Mouse (Mus musculus) liver, embryonic 15.5 days (tissue): ENCODE data around the gene Tmprss3. TPM values are rescaled to one million over a fixed set of nuclear protein-coding genes. Genes with fewer than 3 reads are reported as not detected.

Source experiments
- ATAC-seq: fragments of 200-750 bp; cut with Nextera tagmentation; 2 replicates; pipeline ENCODE4 v1.8.0; 2017; ENCODE audit warnings: moderate number of reproducible peaks, mild to moderate bottlenecking, moderate library complexity; ENCODE audit not compliant: insufficient read depth
- H3K27ac ChIP-seq: fragments of 300-500 bp; sonication (generic); replicated peaks from 2 replicates; pipeline ENCODE4 v1.5.1; 2015; ENCODE audit warnings: mild to moderate bottlenecking, inconsistent platforms
- H3K27me3 ChIP-seq: fragments of 300-500 bp; sonication (generic); 2 replicates; pipeline ENCODE4 v1.6.1; 2015; ENCODE audit warnings: mild to moderate bottlenecking, inconsistent platforms
- H3K36me3 ChIP-seq: fragments of 300-500 bp; sonication (generic); replicated peaks from 2 replicates; pipeline ENCODE4 v1.6.1; 2015; ENCODE audit warnings: moderate library complexity, mild to moderate bottlenecking, inconsistent platforms
- H3K4me1 ChIP-seq: fragments of 300-500 bp; sonication (generic); replicated peaks from 2 replicates; pipeline ENCODE4 v1.6.1; 2015; ENCODE audit warnings: inconsistent platforms
- H3K4me2 ChIP-seq: fragments of 300-500 bp; sonication (generic); 2 replicates; pipeline ENCODE4 v1.6.1; 2015; ENCODE audit warnings: moderate library complexity, mild to moderate bottlenecking, inconsistent platforms
- H3K4me3 ChIP-seq: fragments of 300-500 bp; sonication (generic); replicated peaks from 2 replicates; pipeline ENCODE4 v1.5.1; 2015; ENCODE audit warnings: mild to moderate bottlenecking, inconsistent platforms
- H3K9ac ChIP-seq: fragments of 300-500 bp; sonication (generic); 2 replicates; pipeline ENCODE4 v1.6.1; 2015; ENCODE audit warnings: moderate library complexity, mild to moderate bottlenecking, inconsistent platforms
- H3K9me3 ChIP-seq: fragments of 300-500 bp; sonication (generic); replicated peaks from 2 replicates; pipeline ENCODE4 v1.6.1; 2016; ENCODE audit warnings: inconsistent platforms
- WGBS: fragments of 180-500 bp; shearing (Covaris S2); methylation state at CpG from one replicate; pipeline ENCODE4 v1.1.7; 2015; ENCODE audit warnings: mixed read lengths; ENCODE audit not compliant: insufficient replicate concordance; 5-methylcytosine and 5-hydroxymethylcytosine counted together
- polyA plus RNA-seq: library from polyadenylated mRNA; unstranded; fragments of >200 nt; fragmentation: Nextera tagmentation; extraction: Ambion mirVana; gene quantifications from 2 replicates; pipeline ENCODE4 v1.2.1, GENCODE M21; 2015

Tmprss3 gene
- polyA plus RNA-seq, 1 experiment from 2014 or later, result 0.29 TPM

DNA sequence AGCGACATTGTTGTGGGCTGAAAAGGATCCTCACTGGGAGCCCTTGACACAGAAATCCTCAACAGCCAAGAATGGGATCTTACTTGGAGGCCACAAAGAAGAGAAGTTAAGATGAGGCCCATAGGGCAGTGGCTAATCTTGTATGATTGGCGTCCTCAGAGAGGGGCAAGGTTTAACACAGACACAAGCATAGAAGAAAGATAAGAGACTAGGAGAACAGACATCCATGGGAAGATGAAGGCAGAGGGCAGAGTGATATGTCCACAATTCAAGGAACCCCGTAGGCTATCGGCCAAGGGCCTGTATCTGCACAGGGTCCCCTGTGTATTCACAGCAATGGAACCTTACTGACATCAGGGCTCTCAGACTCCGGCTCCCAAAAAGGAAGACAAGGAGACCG, 3.6 kb downstream of the Tmprss3 start:
- H3K4me2 ChIP-seq, result no peak overlapping the region
- peaks cover 8% of the 10 kb centered on the region; the same call in 1 of the 2 replicates for H3K4me1 ChIP-seq
- no peaks in the 10 kb centered on the region for H3K9me3 ChIP-seq
- H3K9ac ChIP-seq, result no peak overlapping the region
- H3K27me3 ChIP-seq, result no peaks in the 10 kb centered on the region
- H3K4me3 ChIP-seq, result no peak overlapping the region
- no peaks in the 10 kb centered on the region for H3K36me3 ChIP-seq
- 42% methylated on average over 6 of the region's 6 CpGs for WGBS
- H3K27ac ChIP-seq, result no peak overlapping the region
- ATAC-seq, result peak; percentile 31; the same call in 1 of the 2 replicates

DNA sequence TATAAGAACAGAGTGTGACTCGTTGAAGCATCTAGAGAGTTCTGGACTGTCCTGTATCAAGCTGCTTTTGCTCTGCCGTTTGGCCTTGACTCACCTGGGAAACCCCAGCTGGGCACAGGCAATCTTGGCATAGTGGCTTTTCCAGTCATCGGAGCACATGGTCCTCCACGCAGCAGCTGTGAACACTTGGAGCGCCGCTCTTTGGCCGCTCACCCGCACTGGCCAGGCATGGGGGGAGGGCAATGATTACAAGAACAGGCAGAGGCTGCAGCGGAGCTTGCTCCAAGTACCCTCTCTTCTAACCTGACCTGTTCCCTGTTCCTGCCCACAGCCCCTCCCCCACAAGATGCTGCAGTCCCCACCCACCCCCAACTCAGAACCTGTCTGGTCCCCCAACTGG, 5.4 kb downstream of the Tmprss3 start:
- Histone ChIP-seq H3K27ac (no peak overlapping the region), H3K36me3 (no peaks in the 10 kb centered on the region), H3K4me2 (no peak overlapping the region), H3K9me3 (no peaks in the 10 kb centered on the region), H3K4me1 (peaks cover 8% of the 10 kb centered on the region; the same call in 1 of the 2 replicates), H3K4me3 (no peak overlapping the region), H3K27me3 (no peaks in the 10 kb centered on the region), H3K9ac (no peak overlapping the region)
- WGBS, result 81% methylated on average over 9 of the region's 9 CpGs
- ATAC-seq, result no peak

DNA sequence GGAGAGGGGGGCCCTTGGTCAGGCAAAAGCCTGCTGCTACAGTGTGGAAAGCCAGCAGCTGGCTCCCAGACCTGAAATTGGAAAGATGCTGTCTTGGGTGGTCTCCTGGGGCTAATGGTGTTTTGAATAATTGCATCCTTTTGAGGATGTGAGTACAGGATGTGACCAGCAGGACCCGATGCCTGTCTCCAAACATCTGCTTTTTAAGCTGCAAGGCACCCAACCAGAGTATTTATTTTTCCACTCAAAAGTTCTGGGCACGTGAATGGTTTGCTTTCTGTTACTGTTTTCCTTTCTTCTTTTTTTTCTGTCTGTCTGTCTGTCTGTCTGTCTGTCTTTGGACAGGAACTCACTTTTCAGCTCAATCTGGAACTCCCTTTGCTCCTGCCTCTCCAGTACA, 6.1 kb downstream of the Tmprss3 start:
- Histone ChIP-seq H3K9ac (no peak overlapping the region), H3K4me1 (peaks cover 8% of the 10 kb centered on the region; the same call in 1 of the 2 replicates), H3K4me3 (no peak overlapping the region), H3K36me3 (no peaks in the 10 kb centered on the region), H3K9me3 (no peaks in the 10 kb centered on the region), H3K4me2 (no peak overlapping the region), H3K27me3 (no peaks in the 10 kb centered on the region), H3K27ac (no peak overlapping the region)
- WGBS, result 45% methylated on average over 2 of the region's 2 CpGs
- no peak for ATAC-seq

DNA sequence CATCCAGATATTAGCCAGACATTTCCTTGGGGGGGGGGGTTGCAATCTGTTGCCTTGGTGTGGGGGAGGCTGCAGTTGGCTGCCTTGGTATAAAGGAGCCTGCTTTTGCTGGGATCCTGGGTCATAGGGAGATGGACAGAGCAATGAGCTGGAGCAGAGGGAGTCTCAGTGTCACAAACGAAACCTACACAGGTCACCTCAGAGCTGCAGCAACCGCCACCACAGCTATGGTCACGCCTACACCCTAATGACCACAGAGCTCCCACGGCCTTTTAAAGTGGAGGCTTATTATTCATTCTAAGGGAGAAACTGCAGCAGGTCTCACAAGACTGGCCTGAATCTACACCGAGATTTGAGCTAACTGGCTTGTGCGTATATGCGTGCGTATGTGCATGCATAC, 7.0 kb downstream of the Tmprss3 start:
- no peak overlapping the region for H3K27ac ChIP-seq
- no peaks in the 10 kb centered on the region for H3K9me3 ChIP-seq
- peaks cover 8% of the 10 kb centered on the region; the same call in 1 of the 2 replicates for H3K4me1 ChIP-seq

DNA sequence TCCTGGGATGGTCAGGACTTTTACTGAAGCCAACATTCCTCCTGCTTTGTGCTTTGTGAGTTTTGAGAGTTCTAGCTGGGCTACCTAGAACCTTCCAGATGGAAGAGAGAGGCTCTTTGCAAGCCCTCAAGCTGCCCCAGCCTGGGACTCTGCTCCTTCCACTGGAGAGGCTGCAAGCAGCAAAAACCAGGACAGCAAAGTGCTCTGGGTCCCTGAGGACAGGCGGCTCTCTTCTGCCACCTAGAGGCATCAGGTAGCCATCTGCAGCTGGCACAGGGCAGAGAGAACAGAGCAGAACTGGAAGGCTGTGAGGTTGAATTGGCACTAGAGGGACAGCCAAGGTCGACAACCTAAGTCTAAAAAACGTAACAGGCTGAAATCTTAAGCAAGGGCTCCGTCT, 11.4 kb downstream of the Tmprss3 start:
- Histone ChIP-seq H3K4me1 (peaks cover 16% of the 10 kb centered on the region), H3K27ac (no peak overlapping the region), H3K4me3 (no peak overlapping the region), H3K9me3 (no peaks in the 10 kb centered on the region), H3K27me3 (no peaks in the 10 kb centered on the region), H3K36me3 (no peaks in the 10 kb centered on the region), H3K9ac (no peak overlapping the region), H3K4me2 (no peak overlapping the region)
- ATAC-seq, result no peak
- 13% methylated on average over 4 of the region's 4 CpGs for WGBS

More for the DNA sequence above, 7.0 kb downstream of the Tmprss3 start:
- H3K4me2 ChIP-seq, result no peak overlapping the region
- 71% methylated on average over 8 of the region's 8 CpGs for WGBS
- H3K4me3 ChIP-seq, result no peak overlapping the region
- H3K36me3 ChIP-seq, result no peaks in the 10 kb centered on the region
- H3K27me3 ChIP-seq, result no peaks in the 10 kb centered on the region
- H3K9ac ChIP-seq, result no peak overlapping the region
- no peak for ATAC-seq

DNA sequence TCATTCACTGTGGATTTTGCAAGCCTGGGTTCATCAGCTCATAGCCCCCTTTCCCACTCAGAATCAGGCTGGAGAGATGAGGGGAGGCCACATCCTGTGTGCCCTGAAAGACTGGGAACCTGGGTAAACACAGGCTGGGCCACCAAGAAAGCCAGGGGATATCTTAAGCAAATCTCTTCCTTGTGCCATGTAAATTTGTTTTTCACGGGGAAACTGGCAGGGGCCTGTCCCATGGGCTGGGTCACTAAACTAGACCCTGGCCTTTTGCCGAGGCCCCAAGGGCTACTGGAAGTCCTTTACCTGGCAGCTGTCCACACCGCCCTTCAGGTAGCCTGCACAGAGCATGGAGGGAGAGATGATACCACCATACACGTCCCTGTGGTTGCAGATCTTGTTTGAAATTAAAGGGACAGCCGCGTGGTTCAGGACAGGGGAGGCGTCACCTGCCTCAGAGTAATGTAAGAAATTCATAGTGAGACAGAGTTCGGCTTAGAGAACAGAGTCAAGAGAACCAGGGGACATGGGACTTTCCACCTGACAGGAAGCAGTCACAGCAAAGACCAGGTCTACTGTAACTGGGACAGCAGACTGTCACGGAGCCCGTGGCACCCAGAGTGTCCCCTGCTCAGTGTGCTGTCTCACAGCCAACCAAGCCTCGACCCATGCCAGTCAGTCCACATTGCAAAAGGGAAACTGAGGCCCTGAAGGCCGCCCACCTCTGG, 14.3 kb downstream of the Tmprss3 start:
- ATAC-seq, result no peak
- no peak overlapping the region for H3K4me3 ChIP-seq
- H3K4me1 ChIP-seq, result peaks cover 19% of the 10 kb centered on the region
- 62% methylated on average over 12 of the region's 12 CpGs for WGBS
- no peaks in the 10 kb centered on the region for H3K27me3 ChIP-seq
- H3K36me3 ChIP-seq, result no peaks in the 10 kb centered on the region
- H3K9me3 ChIP-seq, result no peaks in the 10 kb centered on the region
- no peak overlapping the region; the same call in 1 of the 2 replicates for H3K9ac ChIP-seq
- no peak overlapping the region for H3K4me2 ChIP-seq
- no peak overlapping the region for H3K27ac ChIP-seq

DNA sequence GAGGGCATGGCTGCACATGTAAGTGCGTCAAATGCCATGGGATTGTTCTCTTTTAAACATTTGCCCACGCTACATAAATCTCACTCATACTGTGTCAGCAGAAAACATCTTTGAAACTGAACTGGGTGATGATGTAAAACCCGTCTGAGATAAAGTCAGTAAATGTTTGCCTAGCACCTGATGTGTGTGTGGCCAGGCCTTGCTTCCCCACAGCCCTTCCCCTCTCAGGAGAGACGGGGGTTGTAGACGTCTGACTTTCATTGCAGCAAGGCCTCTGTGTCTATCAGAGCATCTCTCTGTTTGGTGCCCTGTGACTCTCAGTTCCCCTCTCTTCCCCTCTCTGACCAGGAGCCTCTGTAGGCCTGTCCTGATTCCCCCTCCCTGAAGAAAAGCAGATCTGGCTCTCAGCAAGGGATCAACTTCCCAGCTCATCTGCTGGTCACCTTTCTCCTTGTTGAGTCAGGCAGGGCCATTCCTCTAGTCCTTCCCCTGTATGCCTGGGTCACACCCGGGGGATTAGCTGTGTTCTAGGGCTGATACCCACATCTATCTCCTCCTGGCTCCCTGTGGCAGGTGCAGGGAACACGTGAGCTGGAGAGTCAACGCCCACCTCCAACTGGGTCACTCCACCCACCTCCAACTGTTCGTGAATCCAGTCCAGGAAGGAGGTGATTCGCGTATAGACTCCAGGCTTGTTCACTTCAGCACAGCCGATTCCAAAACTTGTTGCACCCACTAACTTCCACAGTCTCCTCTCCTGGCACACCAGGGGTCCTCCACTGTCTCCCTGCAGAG, 15.4 kb downstream of the Tmprss3 start:
- Histone ChIP-seq H3K9me3 (no peaks in the 10 kb centered on the region), H3K4me2 (no peak overlapping the region), H3K27me3 (no peaks in the 10 kb centered on the region), H3K36me3 (no peaks in the 10 kb centered on the region), H3K27ac (no peak overlapping the region), H3K9ac (no peak overlapping the region), H3K4me3 (no peak overlapping the region), H3K4me1 (peaks cover 19% of the 10 kb centered on the region)
- no peak; the same call in 1 of the 2 replicates for ATAC-seq
- 39% methylated on average over 12 of the region's 12 CpGs for WGBS

DNA sequence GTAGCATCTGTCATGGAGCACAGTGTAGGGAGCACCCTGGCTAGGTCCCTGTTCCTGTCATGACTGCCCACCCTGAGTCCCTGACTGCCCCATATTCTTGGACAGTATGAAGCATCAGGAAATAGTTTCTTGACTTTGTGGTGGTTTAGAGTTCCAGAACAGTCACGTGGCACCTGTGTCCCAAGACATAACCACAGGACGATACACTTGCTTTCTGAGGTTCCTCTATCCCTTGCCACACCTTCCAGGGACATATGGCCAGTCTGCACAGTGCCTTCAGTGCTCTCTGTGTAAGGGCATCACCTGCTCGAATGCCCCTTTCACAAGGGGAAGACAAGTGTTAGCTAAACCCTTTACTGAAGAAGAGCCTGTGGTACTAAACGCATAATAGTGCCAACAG, 17.3 kb downstream of the Tmprss3 start:
- no peaks in the 10 kb centered on the region for H3K27me3 ChIP-seq
- H3K4me1 ChIP-seq, result peaks cover 19% of the 10 kb centered on the region
- no peaks in the 10 kb centered on the region for H3K9me3 ChIP-seq
- H3K27ac ChIP-seq, result no peak overlapping the region
- H3K4me2 ChIP-seq, result no peak overlapping the region
- H3K9ac ChIP-seq, result no peak overlapping the region
- H3K36me3 ChIP-seq, result no peaks in the 10 kb centered on the region
- WGBS, result 44% methylated on average over 4 of the region's 4 CpGs
- H3K4me3 ChIP-seq, result no peak overlapping the region
- ATAC-seq, result no peak

DNA sequence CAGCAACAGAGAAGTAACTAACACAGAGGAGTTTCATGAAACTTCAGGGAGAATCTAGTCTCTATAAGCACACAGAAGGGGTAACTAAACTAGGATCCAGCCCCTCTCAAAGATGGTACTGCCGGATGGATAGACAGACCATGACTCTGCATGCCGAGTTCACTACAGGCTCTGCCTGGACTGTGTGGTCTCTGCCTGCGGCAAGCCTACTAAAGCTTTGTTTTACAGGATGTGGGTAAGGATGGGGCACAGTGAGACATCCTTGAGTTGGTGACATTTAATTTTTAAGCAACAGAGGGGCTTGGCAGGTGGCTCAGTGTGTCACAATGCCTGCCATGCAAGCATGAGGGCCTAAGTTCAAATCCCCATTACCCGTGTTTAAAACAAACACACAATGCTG, 22.5 kb downstream of the Tmprss3 start:
- ATAC-seq, result no peak

DNA sequence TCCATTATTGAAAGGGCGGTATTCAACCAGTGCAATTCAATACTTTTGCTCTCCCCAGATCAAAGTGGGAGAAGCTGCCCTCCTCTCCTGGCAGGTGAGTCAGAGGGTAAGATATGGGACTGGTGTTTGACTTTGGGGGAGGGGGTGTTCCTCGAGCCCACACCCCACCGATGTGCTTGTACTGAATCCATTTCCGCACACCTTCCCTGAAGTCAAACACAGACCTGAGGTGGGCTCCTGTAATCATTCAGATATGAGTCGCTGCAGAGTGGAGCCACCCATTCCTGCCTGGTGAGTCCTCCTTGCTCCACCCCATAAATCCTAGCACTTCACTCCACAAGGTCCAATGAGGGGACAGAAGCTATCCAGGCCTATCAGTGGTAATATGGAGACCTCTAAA, 29.0 kb downstream of the Tmprss3 start:
- Histone ChIP-seq H3K27ac (no peak overlapping the region), H3K9me3 (no peaks in the 10 kb centered on the region), H3K9ac (no peak overlapping the region), H3K4me1 (no peaks in the 10 kb centered on the region), H3K36me3 (no peaks in the 10 kb centered on the region), H3K27me3 (no peaks in the 10 kb centered on the region), H3K4me2 (no peak overlapping the region), H3K4me3 (no peak overlapping the region)
- 67% methylated on average over 5 of the region's 5 CpGs for WGBS
- no peak for ATAC-seq

More for the DNA sequence above, 22.5 kb downstream of the Tmprss3 start:
- Histone ChIP-seq H3K9me3 (no peaks in the 10 kb centered on the region), H3K4me1 (0 out of 2 replicates have a peak, but pooled peaks cover 3% of the 10 kb centered on the region), H3K9ac (no peak overlapping the region), H3K27me3 (no peaks in the 10 kb centered on the region), H3K4me3 (no peak overlapping the region), H3K27ac (no peak overlapping the region), H3K4me2 (no peak overlapping the region), H3K36me3 (no peaks in the 10 kb centered on the region)
- WGBS, result 46% methylated on average over 4 of the region's 4 CpGs

DNA sequence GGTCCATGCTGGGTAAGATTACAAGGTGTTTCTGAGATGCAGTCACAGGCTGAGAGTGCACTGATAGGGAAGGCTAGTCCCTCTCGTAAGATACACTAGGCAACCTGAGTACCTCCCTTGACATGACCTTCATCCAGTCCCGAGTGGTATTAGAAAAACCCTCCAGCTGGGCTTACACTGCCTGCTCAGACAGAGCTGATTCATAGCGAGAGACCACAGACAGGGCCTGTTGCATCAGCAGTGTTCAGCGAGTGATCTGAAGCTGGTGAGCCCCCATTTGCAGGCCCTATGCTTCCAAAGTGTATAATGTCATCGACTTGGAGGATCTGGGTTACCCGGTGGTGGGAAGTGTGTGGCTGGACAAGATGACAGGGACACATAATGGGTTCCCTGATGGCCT, 33.6 kb downstream of the Tmprss3 start, which contains the start of gene Tff1:
Gene Tff1 (minus strand): TSS at position 151 of the 400 bp plus-strand sequence.
- 66% methylated on average over 6 of the region's 6 CpGs for WGBS
- H3K27ac ChIP-seq, result no peak within 1 kb of the TSS
- no peaks in the 10 kb centered on the region for H3K4me1 ChIP-seq
- H3K9me3 ChIP-seq, result no peaks in the 10 kb centered on the region
- no peak for ATAC-seq
- H3K4me2 ChIP-seq, result no peak within 1 kb of the TSS
- no peaks in the 10 kb centered on the region for H3K36me3 ChIP-seq
- H3K9ac ChIP-seq, result no peak within 1 kb of the TSS
- H3K4me3 ChIP-seq, result no peak within 1 kb of the TSS
- H3K27me3 ChIP-seq, result no peaks in the 10 kb centered on the region
